Mouse (Mus musculus) cerebellum, adult 2 months (tissue): ENCODE data around the gene Gm42906. TPM values are rescaled to one million over a fixed set of nuclear protein-coding genes. Genes with fewer than 3 reads are reported as not detected.

Experiments used
- DNase-seq, 2 experiments: peaks; one replicate each; pipeline ENCODE4 v3.0.0; 2021
- H3K27ac ChIP-seq: fragments of 200-500 bp; 2 replicates; pipeline ENCODE4 v1.5.1; 2012; ENCODE audit warnings: low read length, control low read depth, inconsistent platforms; ENCODE audit not compliant: insufficient read depth
- H3K27me3 ChIP-seq: fragments of 200-500 bp; 2 replicates; pipeline ENCODE4 v1.6.1; 2012; ENCODE audit warnings: inconsistent platforms, mild to moderate bottlenecking, low read length, moderate library complexity; ENCODE audit not compliant: control insufficient read depth, insufficient read depth
- H3K4me1 ChIP-seq: fragments of 200-500 bp; 2 replicates; pipeline ENCODE4 v1.6.1; 2011; ENCODE audit warnings: low read length; ENCODE audit not compliant: control insufficient read depth, insufficient read depth
- H3K4me3 ChIP-seq: fragments of 200-500 bp; replicated peaks from 2 replicates; pipeline ENCODE3; 2011; ENCODE audit warnings: mild to moderate bottlenecking, low read depth, low read length, control low read depth; ENCODE audit not compliant: insufficient read depth
- CTCF ChIP-seq: fragments of 200-500 bp; IDR thresholded peaks from 2 replicates; pipeline ENCODE4 v1.5.1; 2011; ENCODE audit warnings: low read depth, mild to moderate bottlenecking, control low read depth, low read length, moderate library complexity, borderline replicate concordance; ENCODE audit not compliant: insufficient read depth
- POLR2A ChIP-seq: fragments of 200-500 bp; IDR thresholded peaks from 2 replicates; pipeline ENCODE4 v1.6.1; 2011; ENCODE audit warnings: low read length, control low read depth, borderline replicate concordance; ENCODE audit not compliant: insufficient read depth
- WGBS: fragments of 180-500 bp; shearing (Covaris S2); methylation state at CpG from one replicate; pipeline ENCODE4 v1.1.7; 2018; 5-methylcytosine and 5-hydroxymethylcytosine counted together
- polyA plus RNA-seq: library from polyadenylated mRNA; depleted of rRNA; stranded (reverse); fragments of >200 nt; gene quantifications from 2 replicates; pipeline ENCODE4 v1.2.3, GENCODE M21; 2012

Gm42906 gene
- polyA plus RNA-seq, 1 experiment = not detected

- 54% methylated on average over 7 of the region's 7 CpGs for WGBS
- Histone ChIP-seq H3K4me3 (no peak overlapping the region), H3K27me3 (no peaks in the 10 kb centered on the region), H3K27ac (no peak overlapping the region), H3K4me1 (no peaks in the 10 kb centered on the region)
- no peak for DNase-seq
- no peak for TF ChIP-seq POLR2A
- TF ChIP-seq CTCF = no peak
Measured at GRCm38 (mm10) chr5:151279531-151279930, 148.4 kb downstream of the Gm42906 start.

- no peak overlapping the region for H3K4me3 ChIP-seq
- H3K4me1 ChIP-seq = no peaks in the 10 kb centered on the region
- WGBS = 88% methylated on average over 6 of the region's 6 CpGs
- TF ChIP-seq POLR2A = no peak
- TF ChIP-seq CTCF = no peak
- DNase-seq = no peak
- no peaks in the 10 kb centered on the region for H3K27me3 ChIP-seq
- H3K27ac ChIP-seq = no peak overlapping the region
Measured at GRCm38 (mm10) chr5:151277927-151278326, 150.0 kb downstream of the Gm42906 start.

DNA sequence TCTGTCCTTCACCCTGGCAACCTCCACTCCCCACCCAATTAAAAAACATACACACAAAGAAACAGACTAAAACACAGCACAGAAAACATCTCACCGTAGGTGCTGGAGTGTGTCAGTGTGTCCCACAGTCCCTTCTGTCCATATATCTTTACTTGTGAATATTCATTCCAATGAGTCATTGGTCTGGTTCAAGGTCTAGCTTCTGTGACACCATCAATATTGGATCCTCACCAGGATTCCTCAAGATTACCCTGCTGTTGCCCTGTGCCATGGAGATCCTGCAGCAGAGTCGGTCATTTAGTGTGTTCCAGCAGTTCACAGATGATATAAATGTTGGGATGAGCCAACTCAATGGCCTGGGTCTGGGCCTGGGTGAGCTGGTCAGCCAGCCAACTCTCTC, 152.0 kb downstream of the Gm42906 start:
- 87% methylated on average over 2 of the region's 2 CpGs for WGBS
- Histone ChIP-seq H3K27me3 (no peaks in the 10 kb centered on the region), H3K4me3 (no peak overlapping the region), H3K4me1 (no peaks in the 10 kb centered on the region), H3K27ac (no peak overlapping the region)
- DNase-seq = no peak
- TF ChIP-seq CTCF = no peak
- no peak for TF ChIP-seq POLR2A

DNA sequence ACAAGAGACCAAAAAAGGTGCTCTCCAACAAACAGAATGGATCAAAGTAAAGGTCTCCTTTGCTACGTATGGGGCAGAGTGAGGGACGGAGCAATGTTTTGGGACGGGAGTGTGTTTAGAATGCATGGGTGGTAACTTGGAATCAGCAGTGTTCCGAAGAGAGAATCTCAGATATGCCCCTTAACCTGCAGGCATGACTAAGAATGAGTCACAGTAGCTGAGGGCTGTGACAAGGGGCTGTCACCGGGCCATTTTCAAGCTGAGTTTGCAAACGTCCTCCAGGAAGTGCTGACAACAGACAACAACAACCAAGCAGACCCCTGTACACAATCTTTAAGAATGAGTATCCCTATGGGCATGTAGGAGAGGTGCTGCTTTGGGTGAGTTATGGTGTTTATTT, 153.7 kb downstream of the Gm42906 start:
- no peak overlapping the region for H3K27ac ChIP-seq
- H3K27me3 ChIP-seq = no peaks in the 10 kb centered on the region
- DNase-seq = no peak
- 77% methylated on average over 6 of the region's 6 CpGs for WGBS
- H3K4me1 ChIP-seq = no peaks in the 10 kb centered on the region
- no peak for TF ChIP-seq CTCF
- no peak for TF ChIP-seq POLR2A
- no peak overlapping the region for H3K4me3 ChIP-seq

DNA sequence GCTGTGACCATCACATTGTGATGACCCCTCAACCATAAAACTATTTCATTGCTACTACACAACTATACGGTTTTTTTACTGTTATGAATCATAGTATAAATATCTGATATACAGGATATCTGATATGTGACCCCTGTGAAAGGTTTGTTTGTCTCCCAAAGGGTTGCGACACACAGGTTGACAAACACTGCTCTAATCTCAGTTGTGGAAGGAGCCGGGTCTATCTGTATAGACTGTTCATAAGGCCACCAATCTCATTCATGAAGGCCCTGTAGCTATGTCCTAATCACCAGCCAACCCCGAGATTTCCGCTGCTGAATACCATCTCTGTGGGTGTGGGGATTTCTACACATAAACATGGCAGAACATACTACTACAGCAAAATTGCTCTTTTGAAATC, 157.1 kb downstream of the Gm42906 start:
- TF ChIP-seq POLR2A = no peak
- TF ChIP-seq CTCF = no peak
- no peak for DNase-seq
- Histone ChIP-seq H3K4me1 (no peaks in the 10 kb centered on the region), H3K4me3 (no peak overlapping the region), H3K27me3 (no peaks in the 10 kb centered on the region), H3K27ac (no peak overlapping the region)
- WGBS = 94% methylated on average over 5 of the region's 5 CpGs

- WGBS = 57% methylated on average over 14 of the region's 14 CpGs
- TF ChIP-seq CTCF = no peak
- no peak for TF ChIP-seq POLR2A
- H3K27ac ChIP-seq = no peak overlapping the region
- H3K4me3 ChIP-seq = no peak overlapping the region
- H3K4me1 ChIP-seq = no peaks in the 10 kb centered on the region
- DNase-seq = no peak
- no peaks in the 10 kb centered on the region for H3K27me3 ChIP-seq
Measured at GRCm38 (mm10) chr5:151266896-151267634, 160.9 kb downstream of the Gm42906 start.

DNA sequence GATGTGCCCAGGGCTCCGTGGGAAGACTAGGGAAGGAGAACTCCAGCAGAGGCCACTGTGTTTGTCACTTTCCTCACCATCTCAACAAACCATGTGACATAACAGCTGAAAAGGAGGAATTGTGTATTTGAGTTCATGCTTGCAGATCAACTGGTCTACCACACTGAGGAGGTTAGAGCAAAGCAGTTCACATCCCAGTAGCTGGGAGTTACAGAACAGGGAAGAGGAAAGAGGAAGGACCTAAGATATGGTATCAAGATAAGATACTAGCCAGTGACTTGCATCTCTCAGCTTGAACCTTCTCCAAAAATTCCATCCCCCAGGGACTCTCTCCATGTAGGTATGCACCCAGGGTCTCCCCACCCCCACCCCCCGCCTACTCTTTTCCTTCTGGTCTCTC, 166.4 kb downstream of the Gm42906 start:
- WGBS = 83% methylated on average over 2 of the region's 2 CpGs
- H3K27me3 ChIP-seq = no peaks in the 10 kb centered on the region
- H3K27ac ChIP-seq = no peak overlapping the region
- DNase-seq = no peak
- no peaks in the 10 kb centered on the region for H3K4me1 ChIP-seq
- H3K4me3 ChIP-seq = no peak overlapping the region
- TF ChIP-seq CTCF = no peak
- no peak for TF ChIP-seq POLR2A

- no peaks in the 10 kb centered on the region for H3K4me1 ChIP-seq
- TF ChIP-seq POLR2A (no peak), CTCF (no peak)
- no peak for DNase-seq
- no peak overlapping the region for H3K27ac ChIP-seq
- no peak overlapping the region for H3K4me3 ChIP-seq
- 53% methylated on average over 8 of the region's 8 CpGs for WGBS
- H3K27me3 ChIP-seq = no peaks in the 10 kb centered on the region
Measured at GRCm38 (mm10) chr5:151252213-151252612, 175.8 kb downstream of the Gm42906 start.

GRCm38 (mm10) chr5:151251656-151252055, 176.3 kb downstream of the Gm42906 start:
- TF ChIP-seq POLR2A (no peak), CTCF (no peak)
- no peaks in the 10 kb centered on the region for H3K27me3 ChIP-seq
- DNase-seq = no peak
- no peak overlapping the region for H3K4me3 ChIP-seq
- WGBS = 95% methylated on average over 8 of the region's 8 CpGs
- no peak overlapping the region for H3K27ac ChIP-seq
- no peaks in the 10 kb centered on the region for H3K4me1 ChIP-seq
